Mouse (Mus musculus): ENCODE results near the gene Espn. TPM values are rescaled to one million over a fixed set of nuclear protein-coding genes. Genes with fewer than 3 reads are reported as not detected.

The Espn gene
- polyA plus RNA-seq, 1 experiment from 2014 or later, result not detected

- WGBS, result under 1% methylated on average over 19 of the region's 19 CpGs
- no peak overlapping the region for H3K27ac ChIP-seq (replicated peaks; ENCODE audit: low read depth, low read length)
- no peak for DNase-seq
- peaks cover 59% of the 10 kb centered on the region for H3K27me3 ChIP-seq (ENCODE audit: control insufficient read depth, insufficient read depth, low read length)
- H3K36me3 ChIP-seq (ENCODE audit: control insufficient read depth, insufficient read depth, low read length), result no peaks in the 10 kb centered on the region
- ATAC-seq (ENCODE audit: low FRiP score, low TSS enrichment), result no peak
- no peaks in the 10 kb centered on the region for H3K9me3 ChIP-seq (ENCODE audit: control insufficient read depth, low read length)
- H3K4me1 ChIP-seq (ENCODE audit: control insufficient read depth, insufficient read depth, low read length), result 0 out of 2 replicates have a peak, but pooled peaks cover 5% of the 10 kb centered on the region
- no peak overlapping the region for H3K4me3 ChIP-seq (replicated peaks; ENCODE audit: low read depth, low read length)
- no peak overlapping the region for H3K4me2 ChIP-seq (ENCODE audit: low read length)
- no peak overlapping the region for H3K9ac ChIP-seq (replicated peaks; ENCODE audit: low read length)
Observed at GRCm38 (mm10) chr4:152159285-152159678, 7.1 kb upstream of the Espn start.

- Histone ChIP-seq H3K4me3 (replicated peaks; ENCODE audit: low read depth, low read length) (no peak within 1 kb of the TSS), H3K4me2 (ENCODE audit: low read length) (peak within 1 kb of the TSS; percentile 9; the same call in 1 of the 2 replicates), H3K27ac (replicated peaks; ENCODE audit: low read depth, low read length) (no peak within 1 kb of the TSS), H3K36me3 (ENCODE audit: control insufficient read depth, insufficient read depth, low read length) (no peaks in the 10 kb centered on the region), H3K27me3 (ENCODE audit: control insufficient read depth, insufficient read depth, low read length) (peaks cover 63% of the 10 kb centered on the region), H3K9ac (replicated peaks; ENCODE audit: low read length) (no peak within 1 kb of the TSS; the same call in 1 of the 2 replicates), H3K9me3 (ENCODE audit: control insufficient read depth, low read length) (no peaks in the 10 kb centered on the region), H3K4me1 (ENCODE audit: control insufficient read depth, insufficient read depth, low read length) (0 out of 2 replicates have a peak, but pooled peaks cover 5% of the 10 kb centered on the region)
- ATAC-seq (ENCODE audit: low FRiP score, low TSS enrichment) (no peak), DNase-seq (peak; percentile 10)
- 4% methylated on average over 35 of the region's 35 CpGs for WGBS
Observed at GRCm38 (mm10) chr4:152158585-152159284, 6.6 kb upstream of the Espn start, which contains the start of gene Hes2. TSS of gene Hes2 (plus strand) at chr4:152158867.

DNA sequence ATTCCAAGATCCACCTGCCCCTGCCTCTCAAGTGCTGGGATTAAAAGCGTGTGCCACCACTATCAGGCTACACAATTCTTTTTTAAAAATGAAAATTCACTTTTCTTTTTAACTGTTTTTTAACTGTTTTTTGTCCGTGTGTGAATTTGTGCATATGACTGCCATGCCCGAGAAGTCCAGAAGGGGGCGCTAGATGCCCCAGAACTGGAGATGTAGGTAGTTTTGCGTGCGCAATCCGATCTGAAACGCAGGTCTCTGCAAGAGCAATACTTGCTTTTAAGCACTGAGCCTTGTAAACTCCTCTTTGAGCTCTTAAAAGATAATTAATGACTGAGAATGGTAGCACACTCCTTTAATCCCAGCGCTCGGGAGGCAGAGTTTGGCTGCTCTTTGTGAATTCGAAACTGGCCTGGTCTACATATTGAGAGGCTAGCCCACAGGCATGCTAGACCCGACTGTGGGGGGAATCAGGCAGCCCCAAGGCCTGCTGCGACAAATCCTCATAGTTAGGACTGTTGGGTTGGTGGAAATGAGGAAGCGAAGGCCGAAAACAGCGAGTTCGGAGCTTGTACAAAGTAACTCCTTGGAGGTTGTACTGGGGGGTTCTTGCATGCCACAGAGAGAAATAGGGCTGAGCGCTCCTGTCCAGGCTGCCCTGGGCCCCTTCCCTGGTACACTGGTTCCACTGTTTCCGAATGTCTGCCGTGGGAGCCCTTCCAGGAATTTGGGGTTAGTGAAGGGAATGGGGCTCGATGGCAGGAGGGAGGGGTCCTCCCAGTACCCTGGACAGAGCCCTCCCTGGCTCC is 5.8 kb upstream of the Espn start:
- H3K4me3 ChIP-seq (replicated peaks; ENCODE audit: low read depth, low read length), result no peak overlapping the region
- ATAC-seq (ENCODE audit: low FRiP score, low TSS enrichment), result no peak
- peak overlapping the region; percentile 9; the same call in 1 of the 2 replicates for H3K4me2 ChIP-seq (ENCODE audit: low read length)
- peak; percentile 56 for DNase-seq
- H3K27me3 ChIP-seq (ENCODE audit: control insufficient read depth, insufficient read depth, low read length), result peaks cover 71% of the 10 kb centered on the region
- 18% methylated on average over 21 of the region's 21 CpGs for WGBS
- 0 out of 2 replicates have a peak, but pooled peaks cover 5% of the 10 kb centered on the region for H3K4me1 ChIP-seq (ENCODE audit: control insufficient read depth, insufficient read depth, low read length)
- H3K36me3 ChIP-seq (ENCODE audit: control insufficient read depth, insufficient read depth, low read length), result no peaks in the 10 kb centered on the region
- H3K27ac ChIP-seq (replicated peaks; ENCODE audit: low read depth, low read length), result no peak overlapping the region
- H3K9me3 ChIP-seq (ENCODE audit: control insufficient read depth, low read length), result no peaks in the 10 kb centered on the region
- H3K9ac ChIP-seq (replicated peaks; ENCODE audit: low read length), result no peak overlapping the region; the same call in 1 of the 2 replicates

- H3K36me3 ChIP-seq (ENCODE audit: control insufficient read depth, insufficient read depth, low read length), result no peaks in the 10 kb centered on the region
- no peaks in the 10 kb centered on the region for H3K9me3 ChIP-seq (ENCODE audit: control insufficient read depth, low read length)
- no peak overlapping the region for H3K4me2 ChIP-seq (ENCODE audit: low read length)
- no peak overlapping the region for H3K9ac ChIP-seq (replicated peaks; ENCODE audit: low read length)
- H3K4me1 ChIP-seq (ENCODE audit: control insufficient read depth, insufficient read depth, low read length), result peaks cover 11% of the 10 kb centered on the region; the same call in 1 of the 2 replicates
- no peak overlapping the region for H3K27ac ChIP-seq (replicated peaks; ENCODE audit: low read depth, low read length)
- peaks cover 70% of the 10 kb centered on the region for H3K27me3 ChIP-seq (ENCODE audit: control insufficient read depth, insufficient read depth, low read length)
- WGBS, result 74% methylated on average over 4 of the region's 4 CpGs
- H3K4me3 ChIP-seq (replicated peaks; ENCODE audit: low read depth, low read length), result no peak overlapping the region
- ATAC-seq (ENCODE audit: low FRiP score, low TSS enrichment) (no peak), DNase-seq (no peak)
Observed at GRCm38 (mm10) chr4:152155019-152155418, 2.8 kb upstream of the Espn start.

DNA sequence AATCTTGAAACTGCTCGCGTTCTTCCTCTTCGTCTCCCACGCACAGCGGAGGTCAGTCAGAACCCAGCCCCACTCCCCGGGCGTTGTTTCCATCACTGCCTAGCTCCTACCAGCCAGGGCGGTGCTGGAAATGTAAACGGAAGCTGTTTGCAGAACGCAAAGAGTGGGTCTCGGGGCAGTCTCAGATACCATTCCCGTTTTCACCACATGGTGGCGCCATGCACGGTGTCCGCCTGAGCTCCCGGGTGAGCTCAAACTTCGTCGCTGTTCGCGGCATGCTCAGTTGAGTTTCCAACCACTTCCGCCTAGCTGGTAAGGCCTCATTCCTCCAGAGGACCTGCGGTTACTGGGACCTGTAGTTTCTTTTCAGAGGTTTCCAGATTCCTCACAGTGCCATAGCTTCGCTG is 1.6 kb upstream of the Espn start:
- no peaks in the 10 kb centered on the region for H3K36me3 ChIP-seq (ENCODE audit: control insufficient read depth, insufficient read depth, low read length)
- H3K27me3 ChIP-seq (ENCODE audit: control insufficient read depth, insufficient read depth, low read length), result peaks cover 57% of the 10 kb centered on the region
- peaks cover 11% of the 10 kb centered on the region; the same call in 1 of the 2 replicates for H3K4me1 ChIP-seq (ENCODE audit: control insufficient read depth, insufficient read depth, low read length)
- WGBS, result 2% methylated on average over 23 of the region's 23 CpGs
- 0 out of 2 replicates have a peak overlapping the region, but pooled peaks have one; percentile 3 for H3K4me3 ChIP-seq (replicated peaks; ENCODE audit: low read depth, low read length)
- peak; percentile 85 for DNase-seq
- peak overlapping the region; percentile 38 for H3K4me2 ChIP-seq (ENCODE audit: low read length)
- H3K27ac ChIP-seq (replicated peaks; ENCODE audit: low read depth, low read length), result no peak overlapping the region
- no peak overlapping the region for H3K9ac ChIP-seq (replicated peaks; ENCODE audit: low read length)
- no peak for ATAC-seq (ENCODE audit: low FRiP score, low TSS enrichment)
- H3K9me3 ChIP-seq (ENCODE audit: control insufficient read depth, low read length), result no peaks in the 10 kb centered on the region

DNA sequence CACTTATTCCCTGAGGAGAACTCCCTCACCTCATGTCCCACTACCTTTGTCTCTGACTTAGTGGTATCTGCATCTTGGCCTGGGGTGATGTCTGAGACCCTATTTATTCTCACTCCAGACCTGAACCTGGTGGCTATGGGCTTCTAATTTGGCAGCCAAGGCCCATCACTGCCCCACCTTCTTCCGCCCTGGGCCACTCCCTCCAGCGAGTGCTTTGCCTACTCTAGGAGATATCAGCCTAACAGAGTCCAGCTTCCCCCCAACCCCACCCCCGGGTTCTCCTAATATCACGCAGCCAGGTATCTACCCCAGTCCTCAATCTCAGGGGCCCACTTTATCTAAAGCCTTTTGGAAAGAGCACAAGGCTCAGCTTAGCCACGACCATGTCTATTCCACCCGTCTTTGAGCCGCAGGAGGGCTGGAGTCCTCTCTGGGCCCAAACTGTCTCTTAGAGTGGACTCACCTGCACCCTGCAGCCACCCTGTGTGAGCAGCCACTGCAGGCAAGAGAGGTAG is 663 bp downstream of the Espn start:
- H3K9me3 ChIP-seq (ENCODE audit: control insufficient read depth, low read length), result no peaks in the 10 kb centered on the region
- H3K4me2 ChIP-seq (ENCODE audit: low read length), result peak overlapping the region; percentile 41
- H3K9ac ChIP-seq (replicated peaks; ENCODE audit: low read length), result no peak overlapping the region
- H3K4me1 ChIP-seq (ENCODE audit: control insufficient read depth, insufficient read depth, low read length), result peaks cover 6% of the 10 kb centered on the region; the same call in 1 of the 2 replicates
- peak overlapping the region; percentile 20; the same call in 1 of the 2 replicates for H3K4me3 ChIP-seq (replicated peaks; ENCODE audit: low read depth, low read length)
- DNase-seq, result no peak
- no peak overlapping the region for H3K27ac ChIP-seq (replicated peaks; ENCODE audit: low read depth, low read length)
- WGBS, result 20% methylated on average over 7 of the region's 7 CpGs
- H3K36me3 ChIP-seq (ENCODE audit: control insufficient read depth, insufficient read depth, low read length), result no peaks in the 10 kb centered on the region
- no peak for ATAC-seq (ENCODE audit: low FRiP score, low TSS enrichment)
- H3K27me3 ChIP-seq (ENCODE audit: control insufficient read depth, insufficient read depth, low read length), result peaks cover 40% of the 10 kb centered on the region

DNA sequence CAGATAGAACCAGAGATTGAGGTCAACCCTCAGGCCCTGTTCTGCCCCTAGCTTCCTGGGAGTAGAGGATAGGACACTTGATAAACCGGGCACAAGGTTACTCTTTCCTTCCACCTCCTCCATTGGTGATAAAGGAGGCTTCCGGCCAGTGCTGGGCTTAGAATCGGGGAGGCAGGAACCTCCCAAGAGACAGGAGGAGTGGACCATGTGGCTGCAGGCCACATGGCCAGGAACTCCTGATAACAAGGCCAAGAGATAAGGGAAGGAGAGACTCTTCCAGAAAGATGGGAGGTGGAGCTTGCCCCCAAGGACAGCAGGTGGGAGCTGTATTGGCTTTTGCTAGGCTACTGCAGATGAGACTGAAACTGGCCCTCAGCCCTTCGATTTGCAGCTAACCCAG is 1.6 kb downstream of the Espn start:
- 80% methylated on average over 4 of the region's 4 CpGs for WGBS
- H3K27me3 ChIP-seq (ENCODE audit: control insufficient read depth, insufficient read depth, low read length), result peaks cover 40% of the 10 kb centered on the region
- H3K9ac ChIP-seq (replicated peaks; ENCODE audit: low read length), result no peak overlapping the region
- ATAC-seq (ENCODE audit: low FRiP score, low TSS enrichment), result no peak
- DNase-seq, result no peak
- H3K4me2 ChIP-seq (ENCODE audit: low read length), result no peak overlapping the region
- H3K4me1 ChIP-seq (ENCODE audit: control insufficient read depth, insufficient read depth, low read length), result peaks cover 6% of the 10 kb centered on the region; the same call in 1 of the 2 replicates
- no peaks in the 10 kb centered on the region for H3K36me3 ChIP-seq (ENCODE audit: control insufficient read depth, insufficient read depth, low read length)
- H3K4me3 ChIP-seq (replicated peaks; ENCODE audit: low read depth, low read length), result no peak overlapping the region
- no peaks in the 10 kb centered on the region for H3K9me3 ChIP-seq (ENCODE audit: control insufficient read depth, low read length)
- H3K27ac ChIP-seq (replicated peaks; ENCODE audit: low read depth, low read length), result no peak overlapping the region

DNA sequence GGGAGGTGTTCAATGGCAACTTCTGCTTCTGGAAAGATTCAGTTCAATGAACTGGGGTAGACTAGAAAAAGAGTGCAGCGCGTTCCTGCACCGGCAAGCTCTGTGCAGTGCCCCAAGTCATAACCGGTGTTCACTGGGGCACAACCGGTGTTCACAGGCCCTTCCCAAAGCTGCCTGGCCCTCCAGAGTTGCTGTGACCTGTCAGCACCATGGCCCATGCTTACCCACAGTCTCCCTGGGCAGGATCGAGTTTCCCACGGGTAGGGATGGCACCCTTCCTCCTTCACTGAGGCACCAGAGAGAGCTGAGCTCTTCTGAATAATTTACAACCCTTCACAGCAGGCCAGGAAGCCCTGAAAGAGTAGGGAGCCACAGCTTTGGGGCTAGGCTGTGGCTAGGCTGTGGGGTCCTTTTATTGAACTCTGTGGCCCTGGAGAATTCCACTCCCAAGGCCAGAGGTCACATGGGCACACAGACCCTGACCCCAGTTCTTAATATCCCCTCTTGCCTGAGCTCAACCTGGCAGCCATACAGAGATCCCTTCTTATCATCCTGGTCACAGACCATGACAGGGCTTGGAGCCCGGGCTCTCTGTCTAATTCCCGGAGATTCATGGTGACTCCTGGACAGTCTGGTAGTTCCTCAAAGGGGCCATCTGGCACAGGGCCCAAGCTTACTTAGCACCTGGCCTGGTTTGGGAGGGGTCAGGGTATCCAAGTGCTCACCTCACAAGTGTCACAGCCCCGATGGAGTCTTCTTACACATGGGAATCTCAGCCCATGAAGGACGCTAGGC is 5.9 kb downstream of the Espn start:
- DNase-seq, result no peak
- H3K9me3 ChIP-seq (ENCODE audit: control insufficient read depth, low read length), result no peaks in the 10 kb centered on the region
- peaks cover 8% of the 10 kb centered on the region for H3K27me3 ChIP-seq (ENCODE audit: control insufficient read depth, insufficient read depth, low read length)
- no peak overlapping the region for H3K4me3 ChIP-seq (replicated peaks; ENCODE audit: low read depth, low read length)
- H3K36me3 ChIP-seq (ENCODE audit: control insufficient read depth, insufficient read depth, low read length), result no peaks in the 10 kb centered on the region
- no peak for ATAC-seq (ENCODE audit: low FRiP score, low TSS enrichment)
- no peak overlapping the region for H3K4me2 ChIP-seq (ENCODE audit: low read length)
- 63% methylated on average over 11 of the region's 11 CpGs for WGBS
- no peak overlapping the region for H3K9ac ChIP-seq (replicated peaks; ENCODE audit: low read length)
- H3K4me1 ChIP-seq (ENCODE audit: control insufficient read depth, insufficient read depth, low read length), result no peaks in the 10 kb centered on the region
- no peak overlapping the region for H3K27ac ChIP-seq (replicated peaks; ENCODE audit: low read depth, low read length)
